Mouse (Mus musculus): ENCODE data around the gene Iqce.

Iqce gene

DNA sequence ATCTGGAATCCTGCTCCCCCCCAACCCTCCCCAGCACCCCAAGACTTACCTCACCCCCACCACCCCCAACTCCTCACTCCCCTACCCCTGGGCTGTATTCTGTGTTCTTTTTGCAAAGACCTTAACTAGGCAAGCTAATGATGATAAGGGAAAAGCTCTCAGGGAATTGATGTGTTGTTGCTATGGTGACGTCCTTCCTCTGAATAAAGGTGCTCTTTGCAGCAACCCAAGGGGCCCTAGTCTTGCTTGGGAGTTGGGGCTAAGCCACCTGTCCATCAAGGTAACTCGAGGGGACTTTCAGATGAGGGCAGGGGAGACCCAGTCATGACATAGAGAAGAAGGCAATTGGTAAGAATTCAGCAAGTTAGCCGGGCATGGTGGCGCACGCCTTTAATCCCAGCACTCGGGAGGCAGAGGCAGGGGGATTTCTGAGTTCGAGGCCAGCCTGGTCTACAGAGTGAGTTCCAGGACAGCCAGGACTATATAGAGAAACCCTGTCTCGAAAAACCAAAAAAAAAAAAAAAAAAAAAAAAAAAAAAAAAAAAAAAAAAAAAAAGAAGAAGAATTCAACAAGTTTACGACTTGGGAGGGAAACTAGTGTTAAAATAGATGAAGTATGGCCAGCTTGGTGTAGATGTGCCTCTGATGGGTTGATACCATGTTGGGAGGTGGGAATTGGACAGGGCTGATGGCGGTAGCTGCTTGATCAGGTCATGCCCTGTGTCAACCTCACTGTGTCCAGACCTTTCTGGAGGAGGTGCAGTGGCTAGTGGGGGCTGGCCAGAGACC is 86.7 kb downstream of the Iqce start:
- no peak for DNase-seq (ENCODE audit: low spot score)

- DNase-seq (ENCODE audit: low spot score) = no peak
These were observed 87.3 kb downstream of the Iqce start for GRCm38 (mm10) chr5:140614837-140615236.

GRCm38 (mm10) chr5:140614141-140614540 is 88.0 kb downstream of the Iqce start:
- no peak for DNase-seq (ENCODE audit: low spot score)

GRCm38 (mm10) chr5:140612191-140612590 is 90.0 kb downstream of the Iqce start:
- DNase-seq (ENCODE audit: low spot score) = no peak
